Mouse (Mus musculus) left cerebral cortex, adult 8-10 months (tissue): ENCODE data around the gene App. TPM values are rescaled to one million over a fixed set of nuclear protein-coding genes. Genes with fewer than 3 reads are reported as not detected.

Experiments
- DNase-seq, 2 experiments: peaks; one replicate each; pipeline ENCODE4 v3.0.0; 2022; ENCODE audit warnings: low spot score in 2 of 2
- total RNA-seq, 4 experiments: library from RNA; stranded (reverse); gene quantifications; 2 replicates each; pipeline ENCODE4 v1.2.4; 2022

The App gene
- total RNA-seq, 4 experiments from 2014 or later = 1,370 to 1,422 (median 1,398) TPM

- no peak for DNase-seq
Measured at GRCm38 (mm10) chr16:85086303-85086702, 87.3 kb downstream of the App start.

- DNase-seq = no peak
Measured at GRCm38 (mm10) chr16:85085902-85086301, 87.7 kb downstream of the App start.

GRCm38 (mm10) chr16:85084152-85084551, 89.4 kb downstream of the App start:
- no peak for DNase-seq

DNA sequence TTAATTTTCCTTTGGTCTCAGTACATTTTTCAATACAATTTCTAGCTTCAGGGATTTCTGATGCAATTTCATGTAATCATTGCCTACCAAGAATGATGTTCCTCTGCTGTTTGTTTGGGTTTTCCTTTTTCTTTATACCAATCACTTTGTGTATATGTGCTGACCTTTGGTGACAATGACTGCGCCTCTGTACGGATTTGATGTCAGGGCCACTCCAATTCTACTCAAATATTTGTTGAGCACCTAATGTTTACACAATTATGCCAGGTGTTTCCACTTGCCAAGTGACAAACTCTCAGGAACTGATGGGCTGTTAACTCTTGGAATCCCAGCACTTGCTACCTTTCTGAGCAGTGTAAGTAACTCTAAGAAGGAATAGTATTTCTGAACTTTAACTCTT, 98.2 kb downstream of the App start:
- no peak for DNase-seq

GRCm38 (mm10) chr16:85074889-85075288, 98.7 kb downstream of the App start:
- no peak for DNase-seq

DNA sequence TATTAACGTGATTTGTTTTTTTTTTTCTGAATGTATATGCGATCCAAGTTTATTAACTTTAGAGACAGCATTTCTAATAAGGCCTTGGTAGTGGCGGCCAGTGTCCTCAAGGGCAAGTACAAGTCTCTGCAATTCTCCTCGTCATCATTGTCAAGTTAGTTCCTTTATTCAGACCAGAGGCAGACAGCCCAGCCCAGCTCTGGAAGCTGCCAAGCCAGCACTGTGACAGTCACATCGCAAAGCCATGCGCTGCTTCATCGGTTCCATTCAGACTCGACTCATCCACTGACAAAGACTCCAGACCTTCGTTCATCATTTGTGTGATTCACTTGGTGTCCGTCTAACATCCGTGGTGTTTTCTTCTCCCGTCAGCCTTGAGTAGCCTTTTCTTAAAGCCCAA, 100.9 kb downstream of the App start:
- no peak for DNase-seq

- no peak for DNase-seq
Measured at GRCm38 (mm10) chr16:85071791-85072190, 101.8 kb downstream of the App start.

- DNase-seq = no peak
Measured at GRCm38 (mm10) chr16:85071248-85071647, 102.3 kb downstream of the App start.

DNA sequence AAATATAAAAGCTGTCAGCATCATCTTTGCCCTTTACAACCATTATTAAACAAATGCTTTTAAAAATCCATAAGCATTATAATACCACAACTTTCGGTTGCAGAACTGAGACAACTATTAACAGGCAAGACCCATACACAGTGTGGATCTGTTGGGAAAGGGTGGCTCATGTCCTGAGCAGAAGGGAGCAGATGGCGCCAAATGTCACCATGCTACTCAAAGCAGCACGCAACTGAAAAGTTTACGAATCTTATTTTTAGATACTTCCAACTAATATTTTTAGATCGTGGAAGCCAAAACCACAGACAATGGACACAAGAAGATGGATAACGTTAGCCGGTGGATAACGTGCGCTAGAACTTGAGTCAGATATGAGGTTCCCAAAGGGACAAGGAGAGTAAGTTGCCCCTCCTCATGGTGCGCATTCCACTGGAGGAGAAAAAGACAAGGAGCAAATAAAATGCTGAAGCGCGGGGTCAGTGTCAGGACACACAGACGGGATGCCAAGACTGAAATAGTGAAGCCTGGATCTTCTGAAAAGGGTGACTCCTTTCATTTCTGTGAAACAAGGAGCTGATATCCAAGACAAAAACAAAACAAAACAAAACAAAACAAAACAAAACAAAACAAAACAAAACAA, 106.2 kb downstream of the App start:
- no peak for DNase-seq

DNA sequence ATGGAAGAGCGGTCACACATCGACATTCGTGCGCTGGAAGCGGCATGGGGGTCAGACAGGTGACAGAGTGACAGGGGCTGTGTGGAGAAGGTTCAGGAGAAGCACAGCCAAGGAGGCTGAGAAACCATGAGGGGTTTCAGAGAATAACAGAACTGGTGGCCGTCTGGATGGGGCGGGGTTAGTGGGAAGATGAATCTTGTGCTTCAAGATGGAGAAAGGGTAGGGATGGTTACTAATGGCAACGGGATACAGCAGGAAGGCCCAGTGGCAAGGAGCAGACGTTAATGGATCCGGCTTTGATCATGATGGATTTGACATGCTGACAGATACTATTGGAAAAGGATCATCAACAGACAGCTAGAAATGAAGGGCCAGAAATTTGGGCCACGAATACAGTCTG, 107.3 kb downstream of the App start:
- DNase-seq = no peak

GRCm38 (mm10) chr16:85064800-85065199, 108.8 kb downstream of the App start:
- no peak for DNase-seq

- no peak for DNase-seq
Measured at GRCm38 (mm10) chr16:85062732-85063131, 110.8 kb downstream of the App start.

- DNase-seq = no peak
Measured at GRCm38 (mm10) chr16:85061725-85062124, 111.8 kb downstream of the App start.

GRCm38 (mm10) chr16:85058138-85058537, 115.4 kb downstream of the App start:
- no peak for DNase-seq

GRCm38 (mm10) chr16:85056212-85056611, 117.4 kb downstream of the App start:
- DNase-seq = no peak

GRCm38 (mm10) chr16:85053996-85054395, 119.6 kb downstream of the App start:
- no peak for DNase-seq

DNA sequence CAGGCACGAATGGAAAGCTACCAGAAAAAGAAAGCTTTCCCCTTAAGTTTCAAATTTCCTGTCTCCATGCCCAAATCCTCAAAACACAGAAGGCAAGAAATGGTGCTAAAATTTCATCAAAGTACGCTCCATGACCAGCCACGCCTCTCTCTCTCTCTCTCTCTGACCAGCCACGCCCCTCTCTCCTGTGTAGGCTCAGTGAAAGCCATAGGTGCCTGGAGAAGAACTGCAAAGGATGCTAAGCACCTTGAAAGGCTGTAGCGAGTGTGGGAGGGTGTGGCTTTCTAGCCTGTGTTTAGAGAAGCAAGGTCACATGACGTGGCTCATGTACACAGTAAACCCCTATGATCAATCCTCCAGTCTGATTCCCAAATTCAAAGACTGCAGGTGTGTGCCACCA, 126.3 kb downstream of the App start:
- no peak for DNase-seq

DNA sequence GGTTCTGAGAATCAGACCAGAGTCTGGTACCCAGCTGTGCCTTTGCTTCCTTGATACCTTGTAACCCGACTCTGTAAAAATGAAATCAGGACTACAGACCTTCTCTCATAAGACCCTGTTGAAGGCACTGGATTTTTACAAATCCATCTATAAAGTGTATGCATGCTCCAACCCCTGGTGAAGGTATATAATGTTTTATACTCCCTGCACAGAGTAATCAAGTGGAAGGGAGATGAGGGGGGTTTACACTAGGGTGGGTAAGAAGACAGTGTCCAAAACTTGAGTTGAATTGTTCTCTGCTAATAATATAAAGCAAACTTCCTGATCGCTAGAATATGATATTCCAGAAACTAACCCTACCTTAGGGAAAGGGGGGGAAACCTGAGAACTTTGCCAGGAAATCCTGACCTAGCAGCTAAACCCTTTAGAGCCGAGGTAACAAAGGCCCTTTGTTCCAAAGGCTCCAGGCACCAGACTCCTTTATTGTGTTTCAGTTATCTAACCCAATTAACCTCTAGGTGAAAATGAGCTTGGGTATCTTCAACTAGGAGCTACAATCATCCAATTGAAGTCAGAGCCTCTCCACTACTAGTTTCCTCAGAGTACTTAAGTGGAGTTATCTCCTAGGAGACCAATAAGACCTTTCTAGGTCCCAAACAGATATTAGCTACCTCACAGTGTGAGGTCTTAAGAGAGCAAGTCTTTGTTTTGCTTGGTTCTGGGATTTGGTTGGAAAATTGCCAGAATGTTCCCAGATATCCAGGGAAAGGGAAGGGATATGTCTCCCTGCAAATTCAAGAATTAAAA, 132.2 kb downstream of the App start:
- no peak for DNase-seq

- DNase-seq = no peak
Measured at GRCm38 (mm10) chr16:85038731-85039130, 134.8 kb downstream of the App start.

DNA sequence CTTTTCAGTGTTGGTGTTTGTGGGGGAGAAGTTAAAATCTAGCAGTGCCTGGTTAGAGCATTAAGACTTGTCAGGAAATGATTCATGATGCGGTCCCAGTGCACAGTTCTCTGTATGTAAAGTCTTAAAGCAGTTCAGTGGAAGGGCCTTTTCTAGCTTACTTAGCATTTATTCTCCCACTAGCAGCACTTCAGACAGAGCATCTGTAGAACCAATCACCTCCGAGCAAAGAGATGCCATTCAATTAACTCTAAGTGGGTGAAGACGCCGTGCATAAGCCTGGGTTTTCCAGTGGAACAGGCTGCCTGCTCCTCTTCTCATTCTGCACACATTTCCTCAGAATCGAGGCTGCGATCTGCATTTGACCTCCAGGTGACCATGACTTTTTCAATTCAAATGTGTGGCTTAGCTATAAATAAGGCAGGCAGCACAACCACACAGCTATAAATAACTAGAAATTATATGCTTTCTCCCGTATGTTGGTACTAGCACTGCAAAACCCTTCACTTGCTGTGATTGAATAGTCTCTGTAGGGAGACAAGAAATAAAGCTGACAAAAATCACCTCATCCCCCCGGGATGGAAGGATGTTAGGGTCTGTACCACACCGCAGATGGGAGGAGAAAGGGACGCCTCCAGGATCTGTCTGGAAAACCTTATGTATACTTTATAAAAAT, 135.5 kb downstream of the App start:
- DNase-seq = no peak

DNA sequence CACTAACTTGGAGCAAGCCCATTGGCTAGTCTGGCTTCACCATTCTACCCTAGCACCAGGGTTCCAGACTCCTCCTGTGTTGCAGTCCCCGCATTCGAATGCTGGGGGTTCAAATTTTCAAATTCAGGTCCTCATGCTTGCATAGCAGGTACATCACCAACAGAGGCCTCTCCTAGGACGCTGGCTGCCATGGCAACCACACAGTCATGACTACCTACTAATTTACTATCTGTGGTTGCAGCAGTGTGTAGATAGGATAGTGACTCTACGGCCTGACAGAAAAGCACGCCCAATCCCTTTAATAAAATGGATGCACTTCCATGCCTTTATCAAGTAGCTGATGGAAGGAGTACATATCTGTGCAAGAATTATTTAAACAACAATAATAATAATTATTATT, 137.8 kb downstream of the App start:
- DNase-seq = no peak

GRCm38 (mm10) chr16:85033747-85034146, 139.8 kb downstream of the App start:
- no peak for DNase-seq

GRCm38 (mm10) chr16:85030810-85031209, 142.8 kb downstream of the App start:
- DNase-seq = no peak
